Mouse (Mus musculus): ENCODE data around the gene Taar6. TPM values are rescaled to one million over a fixed set of nuclear protein-coding genes. Genes with fewer than 3 reads are reported as not detected.
A peak's percentile ranks its signal among the peaks of the same experiment; 100 is the strongest.

Taar6 gene
- polyA plus RNA-seq, 1 experiment from 2014 or later, result not detected

DNA sequence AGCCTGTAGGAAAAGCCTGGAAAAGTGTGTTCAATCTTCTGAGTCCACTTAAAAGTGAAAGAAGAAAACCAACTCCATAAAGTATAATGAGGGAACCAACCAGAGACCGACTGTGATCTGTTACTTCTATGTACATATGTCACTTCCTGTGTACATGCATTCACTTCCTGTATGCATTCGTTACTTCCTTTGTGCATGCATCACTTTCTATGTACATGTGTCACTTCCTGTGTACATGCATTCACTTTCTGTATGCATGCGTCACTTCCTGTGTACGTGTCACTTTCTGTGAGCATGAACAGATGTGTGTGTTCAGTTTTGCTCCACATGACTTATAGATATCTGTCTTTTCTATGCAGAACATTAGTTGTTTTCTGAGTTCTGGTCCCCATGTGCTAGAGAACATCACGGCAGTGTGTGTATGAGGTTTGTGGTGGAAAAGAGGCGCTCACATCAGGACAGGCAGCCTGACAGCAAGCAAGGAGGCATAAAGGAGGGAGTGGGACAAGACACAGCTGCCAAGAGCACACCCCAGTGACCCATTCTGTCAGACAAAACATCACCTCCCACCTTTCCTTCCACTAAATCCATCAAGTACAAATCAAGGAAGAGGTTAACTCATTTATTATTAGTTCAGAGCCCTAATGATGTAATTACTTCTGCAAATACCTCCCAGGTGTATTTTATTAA lies 20.4 kb downstream of the Taar6 start:
- Histone ChIP-seq H3K27ac (no peak overlapping the region), H3K4me2 (no peak overlapping the region), H3K4me1 (replicated peaks) (no peaks in the 10 kb centered on the region), H3K4me3 (no peak overlapping the region), H3K9me3 (no peaks in the 10 kb centered on the region), H3K27me3 (no peaks in the 10 kb centered on the region), H3K9ac (no peak overlapping the region), H3K36me3 (no peaks in the 10 kb centered on the region)
- no peak for ATAC-seq (ENCODE audit: low FRiP score)
- 90% methylated on average over 6 of the region's 6 CpGs for WGBS

DNA sequence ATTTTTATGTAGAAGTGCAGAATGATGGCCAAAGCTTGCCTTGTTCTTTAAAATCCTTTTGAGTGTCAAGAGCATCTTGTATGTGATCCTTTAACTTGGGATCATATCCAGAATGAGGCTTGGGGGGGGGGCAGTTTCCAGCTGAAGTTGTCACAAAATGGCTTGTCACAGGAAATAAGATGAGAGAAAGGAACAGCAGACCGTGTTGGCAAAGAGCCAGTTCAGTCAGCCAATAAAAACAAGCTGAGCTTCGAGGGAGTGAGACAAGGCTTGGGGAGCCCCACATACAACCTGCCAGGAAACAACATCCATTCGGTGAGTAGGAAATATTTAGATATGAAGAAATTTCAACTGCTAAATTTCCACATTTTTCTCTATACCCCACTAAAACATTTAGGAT lies 22.0 kb downstream of the Taar6 start:
- no peak for ATAC-seq (ENCODE audit: low FRiP score)
- WGBS, result 66% methylated on average over 3 of the region's 3 CpGs

DNA sequence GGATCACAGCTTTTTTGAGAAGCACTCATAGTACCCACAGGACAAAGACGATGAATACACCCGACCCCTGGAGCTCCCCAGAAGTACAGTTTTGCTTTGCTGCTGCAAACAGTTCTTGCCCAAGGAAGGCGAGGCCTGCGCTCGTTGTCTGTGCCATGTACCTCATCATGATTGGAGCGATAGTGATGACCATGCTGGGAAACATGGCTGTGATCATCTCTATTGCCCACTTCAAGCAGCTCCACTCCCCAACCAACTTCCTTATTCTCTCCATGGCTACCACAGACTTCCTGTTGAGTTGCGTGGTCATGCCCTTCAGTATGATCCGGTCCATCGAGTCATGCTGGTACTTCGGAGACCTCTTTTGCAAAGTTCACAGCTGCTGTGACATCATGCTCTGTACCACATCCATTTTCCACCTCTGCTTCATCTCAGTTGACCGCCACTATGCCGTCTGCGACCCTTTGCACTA lies 25.0 kb downstream of the Taar6 start, which contains the start of gene Taar4:
TSS of gene Taar4 (plus strand) at position 51 of the 472 bp plus-strand sequence.
- no peak within 1 kb of the TSS for H3K4me2 ChIP-seq
- H3K27me3 ChIP-seq, result no peaks in the 10 kb centered on the region
- no peak for ATAC-seq (ENCODE audit: low FRiP score)
- no peak within 1 kb of the TSS for H3K27ac ChIP-seq
- no peak within 1 kb of the TSS for H3K9ac ChIP-seq
- H3K4me1 ChIP-seq (replicated peaks), result no peaks in the 10 kb centered on the region
- H3K36me3 ChIP-seq, result no peaks in the 10 kb centered on the region
- no peaks in the 10 kb centered on the region for H3K9me3 ChIP-seq
- WGBS, result 93% methylated on average over 13 of the region's 13 CpGs
- H3K4me3 ChIP-seq, result no peak within 1 kb of the TSS

More for the DNA sequence above, 22.0 kb downstream of the Taar6 start:
- Histone ChIP-seq H3K27ac (no peak overlapping the region), H3K36me3 (no peaks in the 10 kb centered on the region), H3K9me3 (no peaks in the 10 kb centered on the region), H3K27me3 (no peaks in the 10 kb centered on the region), H3K4me3 (no peak overlapping the region), H3K4me1 (replicated peaks) (no peaks in the 10 kb centered on the region), H3K4me2 (no peak overlapping the region), H3K9ac (no peak overlapping the region)

DNA sequence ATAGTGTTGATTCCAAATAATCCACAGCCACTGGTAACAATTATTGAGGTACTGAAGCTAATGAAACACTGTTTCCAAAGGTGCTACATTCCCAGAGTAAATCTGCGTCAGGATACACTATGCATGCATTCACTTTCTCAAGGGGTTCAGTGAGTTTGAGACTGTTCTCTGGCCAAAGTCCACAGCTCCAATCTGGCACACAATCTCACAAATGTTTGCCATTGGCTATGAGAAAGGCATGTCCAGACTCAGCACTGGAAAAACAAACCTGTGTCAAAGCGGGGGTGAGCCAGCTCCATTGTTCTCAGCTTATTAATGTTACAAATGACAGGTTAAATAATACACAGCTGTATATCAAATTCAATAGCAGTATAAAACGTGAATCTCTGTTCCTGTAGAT lies 26.4 kb downstream of the Taar6 start:
- 78% methylated on average over 3 of the region's 3 CpGs for WGBS
- H3K27ac ChIP-seq, result no peak overlapping the region
- H3K36me3 ChIP-seq, result no peaks in the 10 kb centered on the region
- no peaks in the 10 kb centered on the region for H3K27me3 ChIP-seq
- no peaks in the 10 kb centered on the region for H3K9me3 ChIP-seq
- H3K4me1 ChIP-seq (replicated peaks), result no peaks in the 10 kb centered on the region
- H3K4me3 ChIP-seq, result no peak overlapping the region
- no peak overlapping the region for H3K4me2 ChIP-seq
- H3K9ac ChIP-seq, result no peak overlapping the region
- no peak for ATAC-seq (ENCODE audit: low FRiP score)

DNA sequence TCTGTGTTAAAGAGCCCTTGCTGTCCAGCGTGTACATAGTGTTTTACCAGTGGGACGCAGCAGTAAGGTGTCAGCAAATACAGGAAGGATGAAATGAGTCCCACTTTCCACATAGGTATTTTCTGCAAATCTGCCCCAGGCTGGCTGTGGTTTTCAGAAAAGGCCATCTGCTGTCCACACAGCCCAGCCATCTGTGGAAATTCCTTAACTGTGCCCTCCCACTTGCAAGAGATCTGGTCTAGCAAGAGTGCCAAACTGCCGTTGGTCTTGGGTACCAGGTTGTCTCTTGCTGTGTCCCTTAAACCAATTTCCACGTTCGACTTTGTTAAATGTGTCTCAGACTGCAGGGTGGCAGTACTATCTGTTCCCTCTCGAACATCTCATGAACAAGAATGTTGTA lies 33.7 kb downstream of the Taar6 start:
- Histone ChIP-seq H3K27ac (no peak overlapping the region), H3K4me3 (no peak overlapping the region), H3K9ac (no peak overlapping the region), H3K4me1 (replicated peaks) (no peaks in the 10 kb centered on the region), H3K4me2 (no peak overlapping the region), H3K36me3 (no peaks in the 10 kb centered on the region), H3K27me3 (no peaks in the 10 kb centered on the region), H3K9me3 (no peaks in the 10 kb centered on the region)
- whole genome bisulfite sequencing, result 88% methylated on average over 6 of the region's 6 CpGs
- no peak for ATAC-seq (ENCODE audit: low FRiP score)

DNA sequence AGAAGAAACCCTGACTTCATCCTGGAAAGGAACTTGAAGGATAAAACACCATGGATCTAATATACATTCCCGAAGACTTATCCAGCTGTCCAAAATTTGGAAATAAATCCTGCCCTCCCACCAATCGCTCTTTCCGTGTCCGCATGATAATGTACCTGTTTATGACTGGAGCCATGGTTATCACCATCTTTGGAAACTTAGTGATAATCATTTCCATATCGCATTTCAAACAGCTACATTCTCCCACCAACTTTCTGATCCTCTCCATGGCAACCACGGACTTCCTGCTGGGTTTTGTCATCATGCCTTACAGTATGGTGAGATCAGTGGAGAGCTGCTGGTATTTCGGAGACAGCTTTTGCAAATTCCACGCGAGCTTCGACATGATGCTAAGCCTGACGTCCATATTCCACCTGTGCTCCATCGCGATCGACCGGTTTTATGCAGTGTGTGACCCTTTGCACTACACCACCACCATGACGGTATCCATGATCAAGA lies 35.9 kb downstream of the Taar6 start, which contains the start of gene Taar3:
TSS of gene Taar3 (plus strand) at position 51 of the 498 bp plus-strand sequence.
- no peak for ATAC-seq (ENCODE audit: low FRiP score)
- H3K9me3 ChIP-seq, result no peaks in the 10 kb centered on the region
- H3K4me3 ChIP-seq, result no peak within 1 kb of the TSS
- WGBS, result 90% methylated on average over 16 of the region's 16 CpGs
- H3K9ac ChIP-seq, result no peak within 1 kb of the TSS
- no peak within 1 kb of the TSS for H3K4me2 ChIP-seq
- no peaks in the 10 kb centered on the region for H3K36me3 ChIP-seq
- no peak within 1 kb of the TSS for H3K27ac ChIP-seq
- no peaks in the 10 kb centered on the region for H3K27me3 ChIP-seq
- no peaks in the 10 kb centered on the region for H3K4me1 ChIP-seq (replicated peaks)

DNA sequence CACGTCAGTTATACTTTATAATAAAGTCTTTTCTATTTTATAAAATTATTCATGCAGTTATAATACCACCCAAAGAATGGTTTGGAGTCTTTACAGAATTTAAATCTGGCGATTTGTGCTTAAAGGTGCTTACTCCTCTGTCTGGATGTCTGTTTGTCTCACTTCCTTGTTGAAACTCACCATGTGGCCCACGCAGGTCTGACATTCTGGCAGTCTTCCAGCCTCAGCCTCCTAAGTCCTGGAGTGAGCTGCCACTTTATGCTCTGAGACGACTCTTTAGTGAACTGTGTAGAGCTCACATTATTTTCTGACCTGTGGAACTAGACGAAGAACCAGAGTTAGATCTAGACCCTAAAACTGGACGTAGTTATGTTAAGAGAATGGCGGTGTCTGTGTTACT lies 37.4 kb downstream of the Taar6 start:
- Histone ChIP-seq H3K4me1 (replicated peaks) (no peaks in the 10 kb centered on the region), H3K27me3 (no peaks in the 10 kb centered on the region), H3K4me2 (no peak overlapping the region), H3K4me3 (no peak overlapping the region), H3K27ac (no peak overlapping the region), H3K36me3 (no peaks in the 10 kb centered on the region), H3K9me3 (no peaks in the 10 kb centered on the region), H3K9ac (no peak overlapping the region)
- WGBS, result 77% methylated on average over 7 of the region's 7 CpGs
- ATAC-seq (ENCODE audit: low FRiP score), result no peak

DNA sequence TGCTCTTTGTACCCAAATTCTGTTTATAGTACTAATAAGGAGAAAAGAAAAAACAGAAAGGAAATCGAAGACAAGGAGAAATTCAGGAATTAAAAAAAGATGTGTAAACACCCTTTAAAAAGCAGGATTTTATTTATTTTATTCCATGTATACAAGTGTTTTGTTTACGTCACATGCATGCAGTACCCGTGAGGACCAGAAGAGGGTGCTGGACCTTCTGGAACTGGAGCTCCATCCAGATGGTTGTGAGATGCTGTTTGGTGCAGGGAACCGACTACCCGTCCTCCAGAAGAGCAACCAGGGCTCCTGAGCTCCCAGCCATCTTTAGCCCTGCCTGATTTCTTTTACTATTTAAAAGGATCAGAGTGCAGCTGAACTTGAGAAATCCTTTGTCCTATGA lies 43.0 kb downstream of the Taar6 start:
- Histone ChIP-seq H3K9me3 (no peaks in the 10 kb centered on the region), H3K4me2 (no peak overlapping the region), H3K36me3 (no peaks in the 10 kb centered on the region), H3K4me3 (no peak overlapping the region), H3K9ac (no peak overlapping the region), H3K27me3 (no peaks in the 10 kb centered on the region), H3K4me1 (replicated peaks) (no peaks in the 10 kb centered on the region), H3K27ac (no peak overlapping the region)
- ATAC-seq (ENCODE audit: low FRiP score), result no peak
- 83% methylated on average over 5 of the region's 5 CpGs for WGBS

DNA sequence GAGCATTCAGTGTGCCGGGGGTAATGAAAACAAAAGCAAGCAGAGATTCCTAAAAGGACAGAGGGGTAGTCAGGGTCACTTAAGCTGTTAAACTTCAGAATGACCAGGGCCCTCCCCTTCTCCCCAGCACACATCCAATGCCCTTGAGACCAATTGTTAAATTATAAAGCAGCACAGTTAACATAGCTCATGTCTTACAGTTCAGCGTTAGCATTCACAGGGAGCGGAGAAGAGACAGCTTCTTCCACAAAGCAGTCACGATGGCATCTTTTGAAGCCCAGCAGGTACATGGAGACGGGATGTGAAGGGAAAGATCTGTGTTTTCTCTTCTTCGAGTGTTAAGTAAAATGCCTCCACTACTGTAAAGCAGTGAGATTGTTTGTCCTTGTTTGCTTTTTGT lies 47.1 kb downstream of the Taar6 start, which contains the start of gene Taar2:
TSS of gene Taar2 (plus strand) at position 261 of the 400 bp plus-strand sequence.
- Histone ChIP-seq H3K9ac (no peak within 1 kb of the TSS), H3K27ac (no peak within 1 kb of the TSS), H3K27me3 (no peaks in the 10 kb centered on the region), H3K9me3 (no peaks in the 10 kb centered on the region), H3K4me1 (replicated peaks) (no peaks in the 10 kb centered on the region), H3K4me2 (peak within 1 kb of the TSS; percentile 15; the same call in 1 of the 2 replicates), H3K4me3 (no peak within 1 kb of the TSS), H3K36me3 (no peaks in the 10 kb centered on the region)
- WGBS, result 40% methylated on average over 6 of the region's 6 CpGs
- no peak for ATAC-seq (ENCODE audit: low FRiP score)

DNA sequence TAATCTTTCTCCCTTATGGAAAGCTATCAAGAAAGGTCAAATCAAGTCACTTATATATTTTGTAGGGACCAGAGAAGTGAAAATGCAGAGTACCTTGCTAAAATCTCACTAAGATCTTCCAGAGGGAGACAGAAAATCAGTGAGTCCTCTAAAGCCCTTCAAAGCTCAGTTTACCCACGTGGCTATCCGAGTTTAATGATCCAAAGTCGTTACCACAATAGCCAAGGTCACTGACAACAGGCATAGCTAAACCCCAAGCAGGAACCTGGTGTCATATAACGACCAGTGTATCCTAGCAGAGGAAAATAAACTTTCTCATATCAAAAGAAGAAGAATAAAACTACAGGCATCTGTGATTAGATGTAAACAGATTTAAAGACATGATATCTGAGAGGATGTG lies 47.8 kb downstream of the Taar6 start:
- no peaks in the 10 kb centered on the region for H3K27me3 ChIP-seq
- H3K9me3 ChIP-seq, result no peaks in the 10 kb centered on the region
- H3K4me2 ChIP-seq, result no peak overlapping the region
- H3K27ac ChIP-seq, result no peak overlapping the region
- H3K9ac ChIP-seq, result no peak overlapping the region
- 46% methylated on average over 4 of the region's 4 CpGs for WGBS
- H3K4me3 ChIP-seq, result no peak overlapping the region
- no peak for ATAC-seq (ENCODE audit: low FRiP score)
- no peaks in the 10 kb centered on the region for H3K4me1 ChIP-seq (replicated peaks)
- no peaks in the 10 kb centered on the region for H3K36me3 ChIP-seq

Other genes with a start within 250 kb of the Taar6 start
- 110 and 124 TPM in 2 replicates for gene Rps12, start 198.4 kb downstream of the Taar6 start, polyA plus RNA-seq (2015; fragmentation: Nextera tagmentation; extraction: Ambion mirVana)
- gene Slc18b1, start 188.7 kb downstream of the Taar6 start, polyA plus RNA-seq (2015; fragmentation: Nextera tagmentation; extraction: Ambion mirVana), result 22.0 and 22.2 TPM in 2 replicates
- not detected in 2 replicates for gene Vnn3, start 134.2 kb downstream of the Taar6 start, polyA plus RNA-seq (2015; fragmentation: Nextera tagmentation; extraction: Ambion mirVana)
- gene Vnn1, start 91.0 kb downstream of the Taar6 start, polyA plus RNA-seq (2015; fragmentation: Nextera tagmentation; extraction: Ambion mirVana), result 0.09 and 0.21 TPM in 2 replicates
- gene Taar1, start 65.3 kb downstream of the Taar6 start, polyA plus RNA-seq (2015; fragmentation: Nextera tagmentation; extraction: Ambion mirVana), result not detected in 2 replicates
- gene Taar2, start 47.1 kb downstream of the Taar6 start, polyA plus RNA-seq (2015; fragmentation: Nextera tagmentation; extraction: Ambion mirVana), result not detected in 2 replicates
- gene Taar3, start 36.1 kb downstream of the Taar6 start, polyA plus RNA-seq (2015; fragmentation: Nextera tagmentation; extraction: Ambion mirVana), result not detected in 2 replicates
- not detected in 2 replicates for gene Taar4, start 25.2 kb downstream of the Taar6 start, polyA plus RNA-seq (2015; fragmentation: Nextera tagmentation; extraction: Ambion mirVana)
- gene Taar5, start 14.9 kb downstream of the Taar6 start, polyA plus RNA-seq (2015; fragmentation: Nextera tagmentation; extraction: Ambion mirVana), result not detected in 2 replicates
- not detected in 2 replicates for gene Taar7a, start 7.8 kb upstream of the Taar6 start, polyA plus RNA-seq (2015; fragmentation: Nextera tagmentation; extraction: Ambion mirVana)
- not detected in 2 replicates for gene Taar7b, start 14.3 kb upstream of the Taar6 start, polyA plus RNA-seq (2015; fragmentation: Nextera tagmentation; extraction: Ambion mirVana)
- not detected in 2 replicates for gene Taar7d, start 41.6 kb upstream of the Taar6 start, polyA plus RNA-seq (2015; fragmentation: Nextera tagmentation; extraction: Ambion mirVana)
- gene Taar7e, start 52.0 kb upstream of the Taar6 start, polyA plus RNA-seq (2015; fragmentation: Nextera tagmentation; extraction: Ambion mirVana), result not detected in 2 replicates
- not detected in 2 replicates for gene Taar7f, start 63.9 kb upstream of the Taar6 start, polyA plus RNA-seq (2015; fragmentation: Nextera tagmentation; extraction: Ambion mirVana)
- gene Taar8a, start 90.9 kb upstream of the Taar6 start, polyA plus RNA-seq (2015; fragmentation: Nextera tagmentation; extraction: Ambion mirVana), result not detected in 2 replicates
- gene Taar8b, start 106.6 kb upstream of the Taar6 start, polyA plus RNA-seq (2015; fragmentation: Nextera tagmentation; extraction: Ambion mirVana), result not detected in 2 replicates
- gene Taar8c, start 116.3 kb upstream of the Taar6 start, polyA plus RNA-seq (2015; fragmentation: Nextera tagmentation; extraction: Ambion mirVana), result not detected in 2 replicates
- not detected in 2 replicates for gene Taar9, start 123.9 kb upstream of the Taar6 start, polyA plus RNA-seq (2015; fragmentation: Nextera tagmentation; extraction: Ambion mirVana)
- 273 and 279 TPM in 2 replicates for gene Stx7, start 163.7 kb upstream of the Taar6 start, polyA plus RNA-seq (2015; fragmentation: Nextera tagmentation; extraction: Ambion mirVana)
- 8.6 and 9.6 TPM in 2 replicates for gene Moxd1, start 237.9 kb upstream of the Taar6 start, polyA plus RNA-seq (2015; fragmentation: Nextera tagmentation; extraction: Ambion mirVana)